Mouse (Mus musculus) fibroblast of lung, adult 2 months (primary cell): ENCODE results near the gene Pex16.

Source experiments
- DNase-seq: peaks from one replicate; pipeline ENCODE4 v3.0.0-alpha.2; 2011; ENCODE audit warnings: low read depth

Gene Pex16

DNA sequence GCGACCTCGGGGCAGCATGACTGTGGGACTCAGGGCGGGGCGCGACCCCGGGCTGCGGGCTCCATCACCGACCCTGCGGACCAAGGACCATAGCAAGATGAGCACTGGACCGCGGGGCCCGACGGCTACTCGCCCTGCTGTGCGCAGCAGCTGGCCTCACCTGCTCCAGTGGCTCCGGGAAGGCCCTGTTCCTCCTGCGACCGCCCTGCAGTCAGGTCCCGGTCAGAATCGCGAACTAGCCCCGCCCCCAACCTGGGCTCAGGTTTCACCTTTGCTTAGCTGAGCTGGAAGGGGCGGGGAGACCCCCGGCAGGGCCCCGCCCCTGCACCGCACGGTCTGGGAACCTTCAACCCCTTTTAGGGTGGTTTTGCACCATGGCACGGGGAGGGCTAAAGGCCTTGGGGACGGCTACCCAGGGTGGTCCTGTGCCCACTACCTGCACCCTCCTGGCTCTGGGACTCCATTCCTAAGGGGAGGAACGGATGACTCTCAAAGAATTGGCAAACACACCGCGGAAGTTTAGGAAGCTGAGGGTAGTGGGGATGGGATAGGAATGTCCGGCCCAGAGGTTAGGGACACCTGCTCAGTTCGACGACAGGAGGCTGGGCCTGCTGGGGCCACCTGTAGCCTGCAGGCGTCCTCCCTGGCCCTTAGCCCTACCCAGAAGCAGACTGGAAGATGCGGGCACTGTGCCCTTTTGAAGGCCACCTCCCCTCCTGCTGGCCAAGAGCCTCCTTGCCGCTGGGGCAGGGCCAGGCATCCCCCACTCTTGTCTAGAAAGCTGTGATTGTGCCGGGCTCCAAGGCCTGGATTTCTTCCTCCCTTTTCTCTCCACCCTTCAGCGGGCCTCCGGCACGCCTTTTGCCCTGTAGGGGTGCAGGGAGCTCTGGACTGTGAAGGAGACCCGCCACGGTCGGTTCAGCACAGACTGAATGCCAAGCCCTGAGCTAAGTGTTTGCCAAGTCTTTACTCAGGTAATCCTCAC, 3.4 kb upstream of the Pex16 start:
- no peak for DNase-seq

DNA sequence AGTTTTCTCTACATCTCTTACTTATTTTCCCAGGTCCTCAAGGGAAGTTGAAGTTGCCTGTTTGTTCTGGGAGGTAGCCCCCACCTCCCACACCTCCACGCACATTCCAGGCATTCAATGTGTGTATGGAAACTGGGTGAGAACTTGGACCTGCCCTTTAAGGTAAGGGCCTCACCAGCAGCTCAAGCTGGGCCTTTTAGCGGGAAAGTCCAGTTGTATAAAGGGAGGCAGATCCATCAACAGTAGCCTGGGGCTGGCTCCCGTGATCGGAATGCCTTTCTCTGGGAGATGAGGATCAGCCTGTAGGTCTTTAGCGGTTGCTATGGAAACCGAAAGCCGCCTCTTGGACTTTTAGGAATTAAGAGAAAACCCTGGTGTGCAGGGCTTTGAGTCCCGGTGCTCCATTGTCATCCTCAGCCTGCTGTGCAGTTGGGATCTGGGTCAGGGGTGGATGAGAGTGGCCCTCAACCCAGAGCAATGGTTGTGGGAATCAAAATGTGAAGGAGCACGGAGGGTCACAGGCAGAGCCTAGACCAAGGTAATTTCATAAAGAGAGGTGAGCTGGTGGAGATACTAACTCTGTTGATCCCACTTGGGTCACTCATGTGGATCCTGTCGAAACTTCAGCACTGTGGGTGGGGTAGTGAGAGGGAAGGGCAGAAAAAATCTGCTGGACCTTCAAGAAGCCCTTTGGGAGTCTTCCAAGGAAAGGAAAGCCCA, 2.3 kb upstream of the Pex16 start:
- DNase-seq: no peak

DNA sequence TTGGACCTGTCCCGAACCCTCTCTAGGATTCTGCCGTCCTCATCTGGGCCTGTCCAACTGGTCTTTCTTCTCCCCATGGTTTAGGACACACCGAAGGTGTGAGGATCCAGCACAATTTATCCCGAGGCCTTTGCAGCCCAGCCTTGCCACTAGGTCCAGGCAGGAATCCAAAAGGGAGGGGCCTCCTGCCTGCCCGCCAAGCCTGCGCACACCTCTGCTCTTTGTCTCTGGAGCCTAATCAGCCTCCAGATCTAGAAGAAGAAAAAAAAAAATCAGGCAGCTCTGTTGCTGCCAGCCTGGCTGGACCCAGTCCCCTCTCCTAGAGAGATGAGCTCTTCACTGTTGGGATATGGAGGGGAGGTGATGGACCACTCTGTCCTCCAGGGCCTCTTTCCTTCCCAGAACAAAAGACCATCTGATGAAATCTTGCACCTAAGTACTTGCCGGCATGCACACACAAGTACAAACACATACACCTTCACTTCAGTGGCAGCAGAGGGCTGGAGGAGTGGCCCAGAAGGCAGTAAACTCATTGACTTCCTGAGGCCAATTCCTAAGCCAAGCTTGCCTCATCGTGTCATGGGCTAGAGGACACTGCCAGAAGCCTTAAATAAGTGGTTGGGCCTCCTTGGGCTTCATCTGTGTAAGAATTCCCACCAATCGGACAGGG, 1.6 kb upstream of the Pex16 start:
- DNase-seq: no peak

DNA sequence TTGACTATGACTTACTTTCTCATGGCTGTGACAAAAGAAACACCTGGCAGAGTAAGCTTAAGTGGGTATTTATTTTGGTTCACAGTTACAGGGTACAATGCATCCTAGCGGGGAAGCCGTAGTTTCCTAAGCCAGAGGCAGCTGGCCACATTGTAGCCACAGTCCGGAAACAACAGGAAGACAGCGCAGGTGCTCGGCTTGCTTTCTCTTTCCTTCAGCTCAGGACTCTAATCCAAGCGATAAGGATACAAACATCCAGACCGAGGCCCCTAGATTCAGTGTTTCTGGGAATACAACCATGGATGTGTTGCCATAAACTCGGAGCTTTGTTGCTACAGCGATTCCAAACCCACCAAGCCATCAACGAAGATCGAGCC, 1.1 kb upstream of the Pex16 start:
- DNase-seq: no peak

DNA sequence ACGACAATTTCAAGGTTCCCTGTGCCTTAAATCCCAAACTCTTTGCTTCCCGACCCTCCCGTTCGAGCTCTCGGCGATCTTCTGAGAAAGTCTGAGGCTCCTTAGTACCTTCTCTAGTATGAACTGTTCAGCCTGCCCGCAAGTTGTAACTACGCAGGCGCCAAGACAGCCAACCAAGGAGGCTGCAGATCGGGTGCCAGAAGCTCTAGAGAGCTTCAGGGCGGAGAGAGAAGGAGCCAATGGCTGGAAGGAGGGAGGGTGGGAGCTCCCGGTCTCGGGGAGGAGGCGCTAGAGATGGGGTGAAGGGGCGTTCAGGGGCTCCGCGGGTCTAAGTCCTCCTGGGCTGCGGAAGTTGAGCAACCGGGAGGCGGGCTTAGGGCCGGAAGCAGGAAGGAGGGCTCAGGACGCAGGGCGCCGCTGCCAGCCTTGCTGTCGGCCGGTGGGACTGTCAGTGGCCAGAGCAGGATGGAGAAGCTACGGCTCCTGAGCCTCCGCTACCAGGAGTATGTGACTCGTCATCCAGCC, 685 bp downstream of the Pex16 start:
- peak; percentile 97 for DNase-seq

DNA sequence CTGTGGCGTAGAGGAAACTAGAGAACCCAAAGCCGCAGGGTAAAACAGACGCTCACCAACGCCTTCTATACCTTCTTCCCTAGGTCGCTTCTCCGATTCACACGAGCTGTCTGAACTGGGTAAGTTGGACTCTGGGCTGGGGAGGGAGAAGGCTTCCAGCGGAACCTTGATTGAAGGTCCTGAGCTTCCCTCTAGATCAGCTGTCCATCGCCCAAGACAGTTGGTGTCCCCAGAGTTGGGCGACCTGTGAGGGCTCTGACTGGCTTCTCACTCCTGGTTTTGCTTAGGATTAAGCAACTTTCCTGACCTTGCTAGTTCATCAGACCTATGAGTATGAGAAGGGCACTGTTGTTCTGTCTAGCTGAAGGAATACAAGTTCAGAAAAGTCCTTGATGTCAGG, 1.3 kb downstream of the Pex16 start:
- DNase-seq: no peak

DNA sequence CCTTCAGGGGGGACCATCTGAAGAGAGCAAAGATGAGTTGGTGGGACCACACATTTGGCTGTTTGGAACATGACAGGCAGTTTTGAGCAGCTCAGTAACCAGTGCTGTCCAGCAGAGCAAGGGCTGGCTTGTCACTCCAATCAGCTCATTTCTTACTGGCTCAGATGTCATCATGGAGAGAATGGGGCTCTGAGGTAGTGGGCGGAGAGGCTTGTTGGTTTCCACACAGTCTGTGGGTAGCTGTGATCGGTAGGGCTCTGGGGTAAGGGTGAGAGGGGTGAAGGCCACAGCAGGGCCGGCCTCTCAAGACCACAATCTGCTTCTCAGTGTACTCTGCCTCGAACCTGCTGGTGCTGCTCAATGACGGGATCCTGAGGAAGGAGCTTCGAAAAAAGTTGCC, 1.8 kb downstream of the Pex16 start:
- no peak for DNase-seq

DNA sequence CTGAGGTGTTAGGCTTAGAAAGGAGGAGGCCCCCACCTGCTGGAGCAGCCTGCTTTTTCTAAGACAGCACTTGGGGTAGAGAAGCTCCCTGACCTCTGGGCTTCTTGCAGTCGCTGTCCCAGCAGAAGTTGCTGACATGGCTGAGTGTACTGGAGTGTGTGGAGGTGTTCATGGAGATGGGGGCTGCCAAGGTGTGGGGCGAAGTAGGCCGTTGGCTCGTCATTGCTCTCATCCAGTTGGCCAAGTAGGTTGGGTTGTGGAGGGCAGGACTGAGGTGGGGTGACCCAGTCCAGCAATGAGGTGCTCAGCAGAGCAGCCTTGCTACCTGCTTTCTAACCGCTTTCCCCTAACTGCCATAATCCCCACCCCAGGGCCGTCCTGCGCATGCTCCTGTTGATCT, 2.8 kb downstream of the Pex16 start:
- DNase-seq: no peak

DNA sequence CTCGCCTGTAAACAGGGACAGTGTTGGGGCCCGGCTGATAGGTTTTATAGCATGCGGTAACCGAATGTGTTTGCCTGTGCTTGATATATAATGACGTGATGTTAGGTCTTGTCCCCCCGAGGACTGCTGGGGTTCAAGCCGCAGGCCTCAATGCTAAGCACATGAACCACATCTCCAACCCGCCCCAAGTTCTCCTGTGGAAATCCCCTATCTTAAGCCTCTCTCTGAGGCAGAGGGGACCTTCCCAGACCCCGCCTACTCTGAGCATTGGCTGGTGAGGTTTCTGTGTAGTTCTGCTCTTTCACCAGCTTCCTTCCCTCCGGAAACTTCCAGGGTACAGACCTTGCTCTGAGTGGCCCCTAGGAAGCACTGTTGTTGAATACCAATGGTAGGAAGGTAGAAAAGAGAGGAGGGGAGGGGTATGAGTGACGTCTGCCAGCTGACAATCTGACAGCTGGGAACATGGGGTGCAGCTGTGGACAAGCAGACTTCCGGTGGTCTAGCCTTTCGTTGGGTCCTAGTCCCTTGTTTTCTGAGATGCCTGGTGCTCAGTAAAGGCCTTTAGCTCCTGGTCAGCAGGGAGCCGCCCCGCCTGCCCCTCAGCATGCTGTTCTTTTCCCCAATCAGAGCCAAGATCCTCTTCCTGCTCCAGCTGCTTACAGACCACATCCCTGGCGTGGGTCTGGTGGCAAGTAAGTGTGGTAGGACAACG, 5.5 kb downstream of the Pex16 start:
- no peak for DNase-seq

DNA sequence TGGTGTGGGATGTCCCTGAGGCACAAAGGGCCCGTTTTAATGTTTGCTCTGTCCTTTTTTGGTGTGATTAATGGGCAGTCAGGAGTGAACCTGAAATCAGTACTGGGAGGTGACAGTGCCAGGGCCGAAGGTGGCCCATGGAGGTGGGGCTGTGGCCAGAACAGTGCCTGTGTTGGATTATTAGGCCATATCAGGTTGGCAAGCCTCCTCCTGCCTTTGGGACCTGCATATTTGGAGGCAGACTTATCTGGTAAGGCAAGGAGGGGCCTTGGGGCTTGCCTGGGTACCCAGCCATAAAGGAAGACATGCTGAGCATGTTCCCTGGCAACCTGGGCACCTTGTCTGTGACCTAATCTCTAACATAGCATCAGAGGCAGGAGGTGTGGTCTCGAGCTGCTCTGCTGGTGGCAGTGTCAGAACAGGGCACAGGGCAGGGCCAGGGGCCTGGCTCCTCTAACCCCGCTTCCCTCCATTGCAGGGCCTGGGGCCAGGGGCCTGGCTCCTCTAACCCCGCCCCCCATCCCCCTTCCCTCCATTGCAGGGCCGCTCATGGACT, 6.1 kb downstream of the Pex16 start:
- no peak for DNase-seq

DNA sequence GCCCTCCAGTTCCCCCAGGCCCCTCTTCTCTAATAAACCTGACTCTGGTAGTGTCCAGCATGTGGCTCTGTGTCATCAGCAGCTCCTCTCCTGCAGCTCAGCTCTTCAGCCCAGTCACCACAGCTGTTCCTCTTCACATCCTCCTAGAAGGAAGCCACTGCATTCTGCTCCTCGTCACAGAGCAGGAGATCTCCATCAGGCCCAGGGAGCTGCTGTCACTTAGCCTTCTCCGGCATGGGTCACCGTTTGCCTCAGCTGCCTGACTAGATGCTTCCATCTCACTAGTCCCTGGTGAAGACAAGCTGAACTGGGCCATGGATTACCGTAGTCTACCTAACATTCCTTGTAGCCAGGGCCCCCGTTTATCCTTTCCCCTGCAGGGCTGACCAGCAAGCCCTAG, 6.7 kb downstream of the Pex16 start:
- no peak for DNase-seq

DNA sequence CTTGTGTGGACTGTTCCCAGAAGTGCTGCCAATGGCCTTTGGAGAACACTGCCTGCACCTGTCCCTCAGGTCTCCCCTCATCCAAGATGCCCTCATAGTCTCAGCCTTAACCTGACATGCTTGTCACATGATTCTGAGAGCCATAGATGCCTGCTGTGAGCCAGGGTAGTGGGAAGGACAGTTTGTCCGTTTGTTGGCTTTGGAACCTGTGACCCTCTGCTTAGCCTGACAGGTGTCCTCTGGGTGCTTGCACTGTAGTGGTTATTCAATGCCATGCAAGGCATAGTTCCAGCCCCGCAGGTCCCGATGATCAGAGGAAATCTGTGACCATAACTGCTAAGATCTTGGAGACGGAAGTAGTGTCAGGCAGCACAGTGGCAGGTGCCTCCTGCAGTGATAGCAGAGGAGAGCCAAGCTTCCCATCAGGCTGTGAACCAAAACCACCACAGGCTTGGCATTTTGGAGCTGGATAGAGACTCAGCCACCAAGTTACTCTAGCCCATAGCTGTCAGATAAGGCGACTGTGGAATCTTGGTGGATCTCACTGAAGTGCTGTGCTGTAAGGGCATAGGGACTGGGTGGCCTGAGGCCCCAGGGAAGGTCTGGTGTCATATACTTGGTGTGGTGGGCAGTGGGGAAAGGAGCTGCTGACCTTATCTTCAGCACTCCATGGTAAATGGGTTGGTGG, 7.6 kb downstream of the Pex16 start, which contains the start of gene 1700029I15Rik:
Gene 1700029I15Rik, plus strand, starts transcription at position 638 of the 688 bp plus-strand sequence.
- DNase-seq: no peak

DNA sequence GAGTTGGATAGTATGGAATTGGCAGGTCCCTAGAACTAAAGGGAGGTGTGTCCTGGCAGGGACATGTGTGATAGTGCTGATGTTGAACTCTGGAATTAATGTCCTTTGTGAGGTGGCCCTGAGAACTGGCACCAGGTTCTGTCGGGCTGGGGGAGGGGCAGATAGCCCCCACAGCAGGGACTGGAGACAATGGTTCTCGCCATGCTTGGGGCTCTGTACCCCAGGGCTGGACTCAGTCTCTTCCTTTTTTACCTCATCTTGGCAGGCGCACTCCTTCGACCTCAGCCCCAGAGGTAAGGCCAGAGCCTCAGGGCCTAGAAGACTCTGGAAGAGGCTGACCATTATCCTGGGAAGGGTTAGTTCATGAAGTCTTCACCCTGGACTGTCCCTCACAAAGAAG, 8.3 kb downstream of the Pex16 start:
- no peak for DNase-seq

DNA sequence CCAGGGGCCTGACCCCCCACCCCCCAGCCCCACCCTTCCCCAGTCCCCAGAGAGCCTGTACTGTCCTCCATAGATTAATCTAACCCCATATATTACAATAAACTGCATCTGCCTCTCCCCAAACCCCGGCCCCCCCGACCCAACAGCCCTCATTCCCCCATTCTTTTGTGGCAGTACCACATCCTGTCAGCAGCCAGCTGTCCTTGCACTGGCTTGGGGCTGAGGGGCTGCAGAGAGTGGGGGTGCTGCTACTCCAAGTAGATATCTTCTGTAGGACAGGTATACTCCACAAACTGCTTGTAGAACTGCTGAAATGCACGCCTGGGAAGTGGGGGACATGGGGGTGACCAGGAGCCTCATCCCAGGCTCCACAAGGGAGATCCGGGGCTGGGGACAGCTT, 9.6 kb downstream of the Pex16 start:
- DNase-seq: no peak

DNA sequence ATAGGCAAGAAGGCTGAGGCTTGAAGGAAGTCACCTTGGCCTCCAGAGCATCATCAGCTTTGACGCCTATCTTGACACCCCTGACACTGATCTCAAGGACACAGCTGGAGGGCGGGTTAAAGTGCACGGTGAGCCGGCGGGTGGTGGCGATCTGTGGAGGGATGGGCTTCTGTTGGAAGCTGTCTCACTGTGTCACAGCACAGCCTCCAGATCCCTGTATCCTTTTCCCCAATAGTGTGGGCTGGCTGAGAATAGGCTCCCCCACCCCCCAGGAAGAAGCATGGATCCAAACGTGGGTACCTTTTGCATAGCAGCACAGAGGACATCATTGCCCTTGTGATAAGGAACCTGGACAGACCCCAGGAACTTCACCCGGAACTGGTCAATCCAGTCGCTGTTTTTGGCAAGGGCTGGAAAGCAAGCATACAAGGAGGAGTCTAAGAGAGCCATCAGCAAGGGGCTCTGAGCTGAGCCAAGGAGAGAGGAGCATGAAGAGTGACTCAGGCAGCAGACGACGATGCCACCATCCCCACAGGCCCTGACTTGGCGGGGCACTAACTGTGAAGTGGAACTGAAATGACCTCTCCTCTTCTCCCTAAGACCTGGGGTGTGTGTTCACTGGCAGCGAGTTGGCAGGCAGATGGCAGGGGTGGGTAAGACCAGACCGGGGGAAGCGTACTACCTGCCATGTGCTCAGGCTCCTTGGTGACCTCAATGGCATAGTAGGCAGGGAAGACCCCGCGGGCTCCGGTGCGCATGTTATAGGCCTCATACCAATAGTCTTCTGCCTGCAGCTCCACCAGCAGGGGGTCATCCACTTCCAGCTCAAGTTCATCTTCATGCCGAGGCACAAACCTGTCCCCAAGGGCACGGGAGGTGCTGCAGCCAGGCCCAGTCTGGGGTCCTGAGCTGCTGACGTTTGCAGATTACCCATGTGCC, 10.9 kb downstream of the Pex16 start:
- DNase-seq: no peak

DNA sequence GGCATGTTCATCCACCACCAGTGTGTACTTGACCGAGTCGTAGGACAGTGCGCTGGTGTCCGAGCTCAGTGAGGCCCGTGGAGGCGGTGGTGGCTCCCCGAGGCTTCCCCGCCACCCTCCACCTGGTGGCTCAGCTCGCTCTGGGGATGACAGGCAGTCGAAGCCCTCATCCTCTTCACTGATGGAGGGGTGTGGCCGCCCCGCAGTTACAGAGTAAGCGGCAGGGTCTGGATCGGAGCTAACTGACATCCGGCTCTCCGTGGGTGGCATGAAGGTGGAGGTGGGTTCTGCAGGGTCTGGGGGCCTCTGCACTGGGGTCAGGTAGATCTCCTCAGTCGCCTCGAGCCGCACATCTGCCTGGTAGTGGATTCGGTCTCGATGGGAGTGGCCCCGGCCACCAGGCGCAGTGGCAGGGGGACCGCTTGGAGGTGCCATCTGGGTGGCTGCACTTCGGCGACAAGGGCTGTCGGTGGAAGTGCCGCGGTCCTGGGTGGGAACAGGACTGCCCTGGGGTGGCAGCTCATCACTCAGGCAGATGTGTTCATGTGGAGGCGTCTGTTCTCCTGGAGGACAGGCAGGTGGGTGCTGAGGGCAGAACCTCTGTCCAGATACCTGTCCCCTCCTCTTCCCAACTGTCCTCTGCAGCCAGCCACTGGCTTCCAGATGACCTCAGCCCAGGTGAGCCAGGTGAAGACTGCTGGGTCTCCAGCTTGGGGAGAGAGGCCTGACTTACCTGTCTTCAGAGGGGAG, 12.5 kb downstream of the Pex16 start:
- DNase-seq: no peak

DNA sequence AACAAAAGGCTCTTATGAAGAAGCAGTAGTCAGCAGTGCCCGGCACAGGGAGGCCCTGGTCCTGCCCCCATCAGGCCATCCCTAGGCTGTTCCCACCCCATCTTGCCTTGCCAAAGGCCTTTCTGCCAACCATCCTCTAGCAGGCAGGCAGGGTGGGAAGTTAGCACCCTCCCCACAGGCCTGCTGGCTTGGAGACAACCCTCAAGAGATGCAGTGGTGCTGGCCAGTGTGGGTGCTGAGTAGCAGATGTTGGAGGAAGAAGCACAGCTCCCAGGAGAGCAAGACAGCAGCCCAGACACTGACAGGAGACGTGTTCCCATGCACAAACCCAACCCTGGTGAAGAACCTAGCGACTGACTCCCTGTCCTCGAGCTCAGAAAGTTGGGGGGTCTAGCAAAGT, 13.2 kb downstream of the Pex16 start:
- DNase-seq: no peak

DNA sequence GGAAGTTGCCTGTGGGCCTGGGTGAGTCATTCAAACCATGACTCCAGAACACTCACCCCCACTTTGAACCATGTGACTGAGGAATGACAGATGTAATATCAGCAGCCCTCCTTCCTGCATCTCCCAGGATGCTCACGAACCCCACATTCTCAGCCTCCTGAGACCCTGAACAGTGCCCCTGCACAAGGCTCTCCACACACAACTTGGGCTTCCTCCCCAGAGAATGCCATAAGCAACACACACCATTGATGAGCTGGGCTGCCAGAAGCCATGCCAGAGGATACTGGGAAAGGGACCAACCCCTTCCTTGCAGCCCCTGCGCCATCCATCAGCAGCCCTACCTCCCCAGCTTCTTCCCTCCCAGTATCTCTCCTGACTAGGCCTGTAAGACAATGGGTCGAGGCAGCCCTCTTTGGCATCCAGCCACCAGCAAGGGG, 13.6 kb downstream of the Pex16 start:
- no peak for DNase-seq
